Mouse (Mus musculus) hindbrain, embryonic 13.5 days (tissue): ENCODE results near the gene B3galt2. TPM values are rescaled to one million over a fixed set of nuclear protein-coding genes. Genes with fewer than 3 reads are reported as not detected.
A peak's percentile ranks its signal among the peaks of the same experiment; 100 is the strongest.

ENCODE experiments used
- ATAC-seq: fragments of 200-750 bp; cut with Nextera tagmentation; 2 replicates; pipeline ENCODE4 v1.8.0; 2017; ENCODE audit warnings: moderate TSS enrichment; ENCODE audit not compliant: low FRiP score
- H3K27ac ChIP-seq: fragments of 300-500 bp; sonication (generic); 2 replicates; pipeline ENCODE4 v1.5.1; 2015; ENCODE audit warnings: inconsistent platforms, mild to moderate bottlenecking, moderate library complexity
- H3K27me3 ChIP-seq: fragments of 300-500 bp; sonication (generic); 2 replicates; pipeline ENCODE4 v1.6.1; 2015; ENCODE audit warnings: mild to moderate bottlenecking, inconsistent platforms
- H3K36me3 ChIP-seq: fragments of 300-500 bp; sonication (generic); 2 replicates; pipeline ENCODE4 v1.6.1; 2015; ENCODE audit warnings: mild to moderate bottlenecking, inconsistent platforms
- H3K4me1 ChIP-seq: fragments of 300-500 bp; sonication (generic); replicated peaks from 2 replicates; pipeline ENCODE4 v1.6.1; 2015; ENCODE audit warnings: inconsistent platforms
- H3K4me2 ChIP-seq: fragments of 300-500 bp; sonication (generic); 2 replicates; pipeline ENCODE4 v1.6.1; 2015; ENCODE audit warnings: inconsistent platforms, mild to moderate bottlenecking, moderate library complexity
- H3K4me3 ChIP-seq: fragments of 300-500 bp; sonication (generic); 2 replicates; pipeline ENCODE4 v1.5.1; 2015; ENCODE audit warnings: mild to moderate bottlenecking, inconsistent platforms
- H3K9ac ChIP-seq: fragments of 300-500 bp; sonication (generic); 2 replicates; pipeline ENCODE4 v1.6.1; 2015; ENCODE audit warnings: mild to moderate bottlenecking, inconsistent platforms
- H3K9me3 ChIP-seq: fragments of 300-500 bp; sonication (generic); 2 replicates; pipeline ENCODE4 v1.6.1; 2016; ENCODE audit warnings: inconsistent platforms
- WGBS: fragments of 180-500 bp; shearing (Covaris S2); methylation state at CpG from one replicate; pipeline ENCODE4 v1.1.7; 2015; 5-methylcytosine and 5-hydroxymethylcytosine counted together
- polyA plus RNA-seq: library from polyadenylated mRNA; unstranded; fragments of >200 nt; fragmentation: Nextera tagmentation; extraction: Ambion mirVana; gene quantifications from 2 replicates; pipeline ENCODE4 v1.2.1, GENCODE M21; 2015

The B3galt2 gene
- 4.8 and 5.3 TPM in 2 replicates for polyA plus RNA-seq

DNA sequence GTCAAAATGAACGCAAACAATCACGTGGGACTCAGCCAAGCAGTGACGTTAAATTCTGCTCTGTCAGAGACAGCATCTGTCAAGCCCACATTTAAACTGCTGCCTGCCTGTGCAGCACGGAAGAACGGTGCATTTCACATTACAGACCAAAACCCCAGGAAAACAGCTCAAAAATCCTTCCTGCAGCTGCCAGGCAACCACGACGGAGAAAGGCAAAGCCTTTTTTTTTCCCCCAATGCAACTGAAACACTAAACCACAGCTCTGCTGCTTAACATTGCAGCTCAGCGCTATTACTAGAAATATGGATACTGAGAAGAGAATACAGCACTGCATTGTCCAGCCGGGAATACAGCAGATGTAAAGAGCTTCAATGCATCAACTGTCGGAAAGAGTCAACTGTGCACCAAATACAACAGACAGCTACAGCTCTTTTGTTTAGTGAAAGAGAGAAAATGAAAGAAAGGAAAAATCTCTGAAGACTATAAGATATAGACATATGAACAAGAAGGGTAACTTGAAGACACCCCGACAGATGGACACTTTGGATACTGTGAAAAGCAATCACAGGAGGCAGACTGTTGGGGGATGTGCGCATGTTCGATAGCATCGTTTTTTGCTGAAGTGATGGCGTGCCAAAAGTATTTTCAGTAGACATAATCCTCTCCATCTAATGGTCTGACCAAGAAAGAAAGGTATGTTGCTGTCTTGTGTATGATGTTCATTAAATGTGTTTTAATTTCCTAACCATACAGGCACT lies at the start of gene B3galt2:
TSS of gene B3galt2 (plus strand) at position 15 of the 758 bp plus-strand sequence.
- no peaks in the 10 kb centered on the region for H3K9me3 ChIP-seq
- H3K4me1 ChIP-seq = peaks cover 4% of the 10 kb centered on the region
- peak within 1 kb of the TSS; percentile 80 for H3K9ac ChIP-seq
- H3K36me3 ChIP-seq = no peaks in the 10 kb centered on the region; the same call in 1 of the 2 replicates
- peak; percentile 93 for ATAC-seq
- H3K27me3 ChIP-seq = no peaks in the 10 kb centered on the region
- H3K27ac ChIP-seq = peak within 1 kb of the TSS; percentile 96
- WGBS = 21% methylated on average over 15 of the region's 15 CpGs
- H3K4me3 ChIP-seq = peak within 1 kb of the TSS; percentile 51
- H3K4me2 ChIP-seq = peak within 1 kb of the TSS; percentile 55

DNA sequence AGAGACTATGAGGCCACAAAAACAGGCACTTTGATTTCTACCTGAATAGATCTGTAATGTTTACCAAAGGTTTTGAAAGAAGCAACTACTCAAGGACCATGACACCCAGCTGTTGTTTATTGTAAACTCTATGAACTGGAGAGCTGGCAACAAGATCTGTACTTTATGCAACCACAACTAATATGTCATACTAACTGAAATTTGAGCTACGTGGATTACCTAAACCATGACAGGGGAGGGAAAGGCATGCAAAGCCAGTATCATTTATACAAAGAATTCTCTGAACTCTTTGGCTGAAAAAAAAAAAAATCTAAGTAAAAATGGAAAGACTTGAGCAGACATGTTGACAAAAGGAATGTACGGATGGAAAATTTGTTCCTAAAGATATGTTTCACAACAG lies 43.6 kb upstream of the B3galt2 start:
- 98% methylated on average over 2 of the region's 2 CpGs for WGBS
- H3K4me1 ChIP-seq = no peaks in the 10 kb centered on the region
- ATAC-seq = no peak
- no peak overlapping the region for H3K9ac ChIP-seq
- H3K4me2 ChIP-seq = no peak overlapping the region
- H3K9me3 ChIP-seq = no peaks in the 10 kb centered on the region
- no peaks in the 10 kb centered on the region for H3K27me3 ChIP-seq
- no peak overlapping the region for H3K27ac ChIP-seq
- H3K4me3 ChIP-seq = no peak overlapping the region
- no peaks in the 10 kb centered on the region for H3K36me3 ChIP-seq

GRCm38 (mm10) chr1:143608911-143609310 lies 31.6 kb upstream of the B3galt2 start:
- Histone ChIP-seq H3K4me3 (no peak overlapping the region), H3K9me3 (no peaks in the 10 kb centered on the region), H3K4me1 (no peaks in the 10 kb centered on the region), H3K4me2 (no peak overlapping the region), H3K27ac (no peak overlapping the region), H3K36me3 (peaks cover 5% of the 10 kb centered on the region), H3K27me3 (no peaks in the 10 kb centered on the region), H3K9ac (no peak overlapping the region)
- ATAC-seq = no peak
- 88% methylated on average over 2 of the region's 2 CpGs for WGBS

GRCm38 (mm10) chr1:143612901-143613300 lies 27.6 kb upstream of the B3galt2 start:
- Histone ChIP-seq H3K9me3 (no peaks in the 10 kb centered on the region), H3K4me3 (no peak overlapping the region), H3K4me2 (no peak overlapping the region), H3K9ac (no peak overlapping the region), H3K27me3 (no peaks in the 10 kb centered on the region), H3K36me3 (peaks cover 13% of the 10 kb centered on the region), H3K27ac (no peak overlapping the region), H3K4me1 (no peaks in the 10 kb centered on the region)
- WGBS = 98% methylated on average over 2 of the region's 2 CpGs
- no peak for ATAC-seq

- 25% methylated on average over 2 of the region's 2 CpGs for WGBS
- H3K4me2 ChIP-seq = no peak overlapping the region
- H3K27ac ChIP-seq = no peak overlapping the region
- peaks cover 15% of the 10 kb centered on the region for H3K36me3 ChIP-seq
- H3K9me3 ChIP-seq = no peaks in the 10 kb centered on the region
- no peak overlapping the region for H3K9ac ChIP-seq
- no peaks in the 10 kb centered on the region for H3K27me3 ChIP-seq
- no peaks in the 10 kb centered on the region for H3K4me1 ChIP-seq
- no peak for ATAC-seq
- no peak overlapping the region for H3K4me3 ChIP-seq
These were observed 20.7 kb upstream of the B3galt2 start for GRCm38 (mm10) chr1:143619760-143620159.

- Histone ChIP-seq H3K27me3 (no peaks in the 10 kb centered on the region), H3K27ac (no peak overlapping the region), H3K9me3 (no peaks in the 10 kb centered on the region), H3K9ac (no peak overlapping the region), H3K4me1 (no peaks in the 10 kb centered on the region), H3K36me3 (peaks cover 21% of the 10 kb centered on the region), H3K4me3 (no peak overlapping the region), H3K4me2 (no peak overlapping the region)
- no peak for ATAC-seq
These were observed 18.5 kb upstream of the B3galt2 start for GRCm38 (mm10) chr1:143621930-143622329.

- Histone ChIP-seq H3K9ac (no peak overlapping the region), H3K27me3 (no peaks in the 10 kb centered on the region), H3K4me2 (no peak overlapping the region), H3K36me3 (peaks cover 18% of the 10 kb centered on the region), H3K4me3 (no peak overlapping the region), H3K4me1 (no peaks in the 10 kb centered on the region), H3K27ac (no peak overlapping the region), H3K9me3 (no peaks in the 10 kb centered on the region)
- 88% methylated on average over 1 of the region's 1 CpGs for WGBS
- ATAC-seq = no peak
These were observed 17.8 kb upstream of the B3galt2 start for GRCm38 (mm10) chr1:143622634-143623033.

DNA sequence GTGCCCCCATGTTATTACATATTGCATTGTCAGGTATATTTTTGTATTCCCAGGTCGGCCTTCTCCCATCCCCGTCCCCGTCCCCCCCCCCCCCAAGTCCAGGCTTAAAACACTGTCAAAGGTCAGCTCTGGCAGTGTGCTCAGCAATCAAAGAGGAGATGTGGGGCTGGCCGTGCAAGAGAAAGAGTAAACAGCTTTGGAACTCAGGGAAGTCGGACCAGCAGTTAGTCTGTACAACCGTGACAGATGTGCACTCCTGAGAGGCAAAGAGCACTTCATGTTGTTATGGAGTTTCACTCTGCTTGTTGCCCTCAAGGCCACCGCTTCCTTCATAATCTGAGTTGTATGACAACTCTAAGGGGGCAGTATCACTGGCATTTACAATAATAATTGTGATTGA lies 9.1 kb upstream of the B3galt2 start:
- Histone ChIP-seq H3K9ac (no peak overlapping the region), H3K27me3 (no peaks in the 10 kb centered on the region), H3K4me3 (no peak overlapping the region), H3K4me2 (no peak overlapping the region), H3K9me3 (no peaks in the 10 kb centered on the region), H3K4me1 (no peaks in the 10 kb centered on the region), H3K27ac (no peak overlapping the region), H3K36me3 (peaks cover 4% of the 10 kb centered on the region)
- no peak for ATAC-seq
- WGBS = 70% methylated on average over 7 of the region's 7 CpGs

- Histone ChIP-seq H3K4me1 (no peaks in the 10 kb centered on the region), H3K27ac (no peak overlapping the region), H3K4me3 (no peak overlapping the region), H3K4me2 (no peak overlapping the region), H3K9ac (no peak overlapping the region), H3K9me3 (no peaks in the 10 kb centered on the region), H3K36me3 (no peaks in the 10 kb centered on the region), H3K27me3 (no peaks in the 10 kb centered on the region)
- ATAC-seq = no peak
- 75% methylated on average over 1 of the region's 1 CpGs for WGBS
These were observed 8.1 kb upstream of the B3galt2 start for GRCm38 (mm10) chr1:143632361-143632760.

- Histone ChIP-seq H3K9me3 (no peaks in the 10 kb centered on the region), H3K9ac (no peak overlapping the region), H3K4me3 (no peak overlapping the region), H3K27ac (no peak overlapping the region), H3K4me2 (no peak overlapping the region), H3K4me1 (no peaks in the 10 kb centered on the region), H3K27me3 (no peaks in the 10 kb centered on the region), H3K36me3 (no peaks in the 10 kb centered on the region)
- WGBS = 88% methylated on average over 2 of the region's 2 CpGs
- ATAC-seq = no peak
These were observed 7.4 kb upstream of the B3galt2 start for GRCm38 (mm10) chr1:143632854-143633587.

DNA sequence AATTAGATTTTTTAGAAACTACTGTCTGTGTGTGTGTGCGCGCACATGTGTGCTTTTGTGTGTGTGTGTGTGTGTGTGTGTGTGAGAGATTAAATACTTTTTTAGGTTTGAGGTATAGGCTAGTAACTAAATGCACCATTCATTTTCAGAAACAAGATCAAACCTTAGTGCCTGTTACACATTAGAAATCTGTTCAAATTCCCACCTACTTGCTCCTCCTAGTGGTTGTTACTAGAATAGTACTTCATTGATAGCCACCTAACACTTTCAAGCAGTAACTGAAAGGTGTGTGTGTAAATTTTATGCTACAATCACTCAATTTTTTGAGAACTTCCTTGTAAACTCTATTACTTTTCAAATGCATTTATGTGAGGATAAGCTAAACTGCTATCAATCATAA lies 3.8 kb downstream of the B3galt2 start:
- Histone ChIP-seq H3K27me3 (no peaks in the 10 kb centered on the region), H3K36me3 (peaks cover 3% of the 10 kb centered on the region; the same call in 1 of the 2 replicates), H3K4me3 (peak overlapping the region; percentile 28), H3K9me3 (no peaks in the 10 kb centered on the region), H3K4me1 (peaks cover 15% of the 10 kb centered on the region), H3K4me2 (peak overlapping the region; percentile 43), H3K27ac (no peak overlapping the region), H3K9ac (no peak overlapping the region)
- ATAC-seq = 0 out of 2 replicates have a peak, but pooled peaks have one; percentile 9
- WGBS = 97% methylated on average over 2 of the region's 2 CpGs

DNA sequence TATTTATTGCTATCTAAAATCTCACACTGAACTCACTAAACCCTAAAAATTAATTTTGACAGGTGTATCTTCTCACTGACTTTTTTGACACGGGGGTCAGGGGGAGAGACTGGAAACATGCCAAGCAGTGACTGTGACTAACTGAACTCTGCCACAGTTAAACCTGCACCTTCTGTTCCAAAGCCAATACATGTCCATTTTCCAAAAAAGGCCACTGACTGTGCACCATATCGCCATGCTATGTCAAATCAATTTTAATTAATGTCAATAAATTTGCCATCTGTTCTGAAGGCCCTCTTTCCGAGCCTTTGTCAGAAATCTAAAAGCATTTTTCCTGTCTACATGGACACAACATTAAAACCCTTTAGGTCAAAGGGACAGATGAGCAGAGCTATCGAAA lies 4.9 kb downstream of the B3galt2 start:
- Histone ChIP-seq H3K4me1 (peaks cover 15% of the 10 kb centered on the region), H3K4me2 (peak overlapping the region; percentile 42), H3K27ac (no peak overlapping the region), H3K9ac (0 out of 2 replicates have a peak overlapping the region, but pooled peaks have one; percentile 39), H3K36me3 (peaks cover 4% of the 10 kb centered on the region; the same call in 1 of the 2 replicates), H3K4me3 (peak overlapping the region; percentile 26), H3K9me3 (no peaks in the 10 kb centered on the region), H3K27me3 (no peaks in the 10 kb centered on the region)
- WGBS = 41% methylated on average over 4 of the region's 4 CpGs
- no peak for ATAC-seq
